Comparison of ENCODE assay signal across 11 mouse cellular contexts in the genomic region with DNA sequence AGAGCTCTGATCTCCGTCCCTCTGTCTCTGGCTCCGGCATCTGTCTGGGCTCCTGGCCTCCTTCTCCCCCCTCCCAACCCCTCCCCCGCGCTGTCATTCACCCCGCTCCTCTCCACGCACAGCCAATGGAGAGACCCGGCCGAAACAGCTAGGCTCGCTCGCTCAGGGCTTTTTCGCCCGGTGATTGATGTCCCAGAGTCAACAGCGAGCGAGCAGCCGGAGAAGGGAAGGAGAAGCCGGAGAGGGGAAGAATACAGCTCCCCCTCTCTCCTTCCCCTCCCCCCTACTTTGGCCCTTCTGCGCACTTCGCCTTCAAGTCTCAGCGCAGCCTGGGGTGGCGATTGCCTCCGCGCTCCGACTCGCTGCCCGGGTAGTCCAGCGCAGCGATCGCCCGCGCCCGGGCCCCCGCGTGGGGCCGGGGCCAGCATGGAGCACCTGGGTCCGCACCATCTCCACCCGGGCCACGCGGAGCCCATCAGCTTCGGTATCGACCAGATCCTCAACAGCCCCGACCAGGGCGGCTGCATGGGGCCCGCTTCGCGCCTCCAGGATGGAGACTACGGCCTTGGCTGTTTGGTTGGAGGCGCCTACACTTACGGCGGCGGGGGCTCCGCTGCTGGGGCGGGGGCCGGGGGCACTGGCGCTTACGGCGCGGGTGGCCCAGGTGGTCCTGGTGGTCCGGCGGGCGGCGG. TPM values are rescaled to one million over a fixed set of nuclear protein-coding genes. Genes with fewer than 3 reads are reported as not detected.
A peak's percentile ranks its signal among the peaks of the same experiment; 100 is the strongest.
DNase-seq lines count a peak whose midpoint lies in the region; ATAC-seq lines count a peak whose summit lies in the region.
"Had no signal": no experiment of that assay in that cellular context is flagged by ENCODE, and none has a peak within 500 bp of the region (broad histone marks: within the 10 kb centered on the region; RNA-seq: fewer than 3 reads in every experiment).

A gene (plus strand): TSS at position 191 of the 692 bp plus-strand sequence.

- under 1% methylated on average over 61 of the region's 61 CpGs for WGBS in heart, embryonic 10.5 days
- WGBS in midbrain, embryonic 11.5 days, result under 1% methylated on average over 60 of the region's 61 CpGs

- H3K36me3 ChIP-seq in heart, embryonic 10.5 days, result no peaks in the 10 kb centered on the region
- no peaks in the 10 kb centered on the region for H3K36me3 ChIP-seq in midbrain, embryonic 11.5 days (ENCODE audit: control insufficient read depth, insufficient read depth, low read length)

- intact Hi-C loops in heart, postnatal 36 days (cut with DNase I), result no loop called here
- intact Hi-C loops in left cerebral cortex, postnatal 10 days (cut with DNase I), result loop anchor here (5.0 to 10.0 kb wide), 3 partner anchors 82 to 1536 kb away; a partner anchor contains a TSS
- intact Hi-C loops in left cerebral cortex, postnatal 25 days (cut with DNase I), result loop anchor here (2.0 to 5.0 kb wide), 2 partner anchors 82 to 1543 kb away; no protein-coding TSS in a partner anchor

- peak within 1 kb of the TSS; percentile 35 for H3K4me2 ChIP-seq in midbrain, embryonic 11.5 days

- peaks cover 99% of the 10 kb centered on the region for H3K27me3 ChIP-seq in heart, embryonic 10.5 days (ENCODE audit: insufficient read depth, poor library complexity, severe bottlenecking)
- peaks cover 99% of the 10 kb centered on the region for H3K27me3 ChIP-seq in midbrain, embryonic 11.5 days (ENCODE audit: control insufficient read depth, insufficient read depth, low read length)

- peak; percentile 42; the same call in 1 of the 2 replicates for ATAC-seq in midbrain, embryonic 11.5 days (ENCODE audit: low FRiP score)

- peak within 1 kb of the TSS; percentile 73 for H3K27ac ChIP-seq in heart, embryonic 10.5 days
- no peak within 1 kb of the TSS for H3K27ac ChIP-seq in midbrain, embryonic 11.5 days (ENCODE audit: low read depth, low read length)

- no peak for DNase-seq in heart, embryonic 10.5 days (ENCODE audit: low spot score)
- DNase-seq in heart, postnatal 36 days, result no peak
- peak; percentile 17 for DNase-seq in Muller cell, postnatal 12 days (ENCODE audit: inconsistent ontology term)
- peak; percentile 21 for DNase-seq in heart, postnatal 4 days
- peak; percentile 95 for DNase-seq in midbrain, embryonic 11.5 days (ENCODE audit: low spot score, missing footprints)
- no peak for DNase-seq in left cerebral cortex, postnatal 10 days (ENCODE audit: extremely low spot score in 1 of 2, low spot score in 2 of 2)
- no peak for DNase-seq in left cerebral cortex, postnatal 25 days (ENCODE audit: low spot score in 2 of 2)
- DNase-seq in kidney, postnatal 36 days, result no peak
- DNase-seq: gastrocnemius, postnatal 14 days had no signal

- peak within 1 kb of the TSS; percentile 57 for H3K4me3 ChIP-seq in heart, embryonic 10.5 days
- H3K4me3 ChIP-seq in midbrain, embryonic 11.5 days (ENCODE audit: low read depth, low read length), result peak within 1 kb of the TSS; percentile 13; the same call in 1 of the 2 replicates

- H3K4me1 ChIP-seq in heart, embryonic 10.5 days, result peaks cover 38% of the 10 kb centered on the region
- peaks cover 6% of the 10 kb centered on the region for H3K4me1 ChIP-seq in midbrain, embryonic 11.5 days (ENCODE audit: control insufficient read depth, insufficient read depth, low read length)

- no peak within 1 kb of the TSS for H3K9ac ChIP-seq in midbrain, embryonic 11.5 days (ENCODE audit: low read length)

- no peaks in the 10 kb centered on the region for H3K9me3 ChIP-seq in heart, embryonic 10.5 days
- peaks cover 4% of the 10 kb centered on the region; the same call in 1 of the 2 replicates for H3K9me3 ChIP-seq in midbrain, embryonic 11.5 days (ENCODE audit: control insufficient read depth, low read length)

RNA-seq across cellular contexts. Expression of the gene that starts here (rescaled TPM):
- 1.0 and 4.1 TPM in 2 replicates for polyA plus RNA-seq in heart, embryonic 10.5 days (2016; fragmentation: Nextera tagmentation; extraction: Ambion mirVana)
- total RNA-seq in heart, postnatal 36 days (2021), result not detected
- 1 to 10 TPM in 1 of 2 experiments, under 1 TPM in 1; 0.88 to 1.4 TPM for total RNA-seq in heart, postnatal 4 days (2021)
- 0.27 and 0.32 TPM in 2 replicates for polyA plus RNA-seq in midbrain, embryonic 11.5 days (2014; fragmentation: Nextera tagmentation; extraction: Ambion mirVana)
- not detected for total RNA-seq in left cerebral cortex, postnatal 10 days (2021)
- total RNA-seq in left cerebral cortex, postnatal 25 days (2021), result not detected
- total RNA-seq: gastrocnemius, postnatal 14 days; megakaryocyte, adult 5-6 weeks had no signal
- polyA plus RNA-seq: C2C12 had no signal

Comparison
In these comparisons a context has a peak if more than half of its experiments do, and no peak if none do; other contexts are left out.
1. DNase-seq: peak in Muller cell, postnatal 12 days (single experiment) and heart, postnatal 4 days (single experiment); none in heart, embryonic 10.5 days (single experiment), heart, postnatal 36 days (0 of 2), left cerebral cortex, postnatal 10 days (0 of 2), left cerebral cortex, postnatal 25 days (0 of 2) and kidney, postnatal 36 days (0 of 2).
2. Peak in DNase-seq, ATAC-seq, H3K4me3 ChIP-seq and H3K4me2 ChIP-seq in midbrain, embryonic 11.5 days; RNA of the gene not detected or under 1 TPM.